Mouse (Mus musculus): ENCODE data around the gene Epyc.

- TF ChIP-seq EP300 (IDR thresholded peaks at IDR 0.05) = no peak
- TF ChIP-seq CTCF (IDR thresholded peaks at IDR 0.05) = no peak
These were observed 43.3 kb downstream of the Epyc start for GRCm38 (mm10) chr10:97687198-97687597.
